Mouse (Mus musculus) 3134 (cell line): ENCODE measurements around the gene Habp2.
A peak's percentile ranks its signal among the peaks of the same experiment; 100 is the strongest.

Source experiments
- DNase-seq: peaks from one replicate; pipeline ENCODE4 v3.0.0-alpha.2; 2011; ENCODE audit warnings: low spot score; ENCODE audit not compliant: insufficient read length; ENCODE audit errors: extremely low read depth

The Habp2 gene

GRCm38 (mm10) chr19:56294654-56295399 lies 7.9 kb downstream of the Habp2 start:
- peak; percentile 47 for DNase-seq

- DNase-seq, result no peak
Measured at GRCm38 (mm10) chr19:56296668-56297067, 9.7 kb downstream of the Habp2 start.

GRCm38 (mm10) chr19:56297264-56297663 lies 10.3 kb downstream of the Habp2 start:
- no peak for DNase-seq

GRCm38 (mm10) chr19:56300835-56301234 lies 13.9 kb downstream of the Habp2 start:
- DNase-seq, result no peak

- DNase-seq, result no peak
Measured at GRCm38 (mm10) chr19:56316531-56316930, 29.6 kb downstream of the Habp2 start.

- DNase-seq, result no peak
Measured at GRCm38 (mm10) chr19:56319219-56319618, 32.3 kb downstream of the Habp2 start.

GRCm38 (mm10) chr19:56319629-56320028 lies 32.7 kb downstream of the Habp2 start:
- DNase-seq, result no peak

- no peak for DNase-seq
Measured at GRCm38 (mm10) chr19:56320186-56320860, 33.4 kb downstream of the Habp2 start.

GRCm38 (mm10) chr19:56321303-56321920 lies 34.5 kb downstream of the Habp2 start:
- no peak for DNase-seq

GRCm38 (mm10) chr19:56325676-56326075 lies 38.7 kb downstream of the Habp2 start:
- no peak for DNase-seq

- no peak for DNase-seq
Measured at GRCm38 (mm10) chr19:56326243-56326855, 39.4 kb downstream of the Habp2 start.

GRCm38 (mm10) chr19:56336321-56336720 lies 49.4 kb downstream of the Habp2 start:
- DNase-seq, result no peak

- DNase-seq, result no peak
Measured at GRCm38 (mm10) chr19:56336826-56337225, 49.9 kb downstream of the Habp2 start.

- DNase-seq, result peak; percentile 62
Measured at GRCm38 (mm10) chr19:56342006-56342405, 55.1 kb downstream of the Habp2 start.

GRCm38 (mm10) chr19:56343869-56344563 lies 57.1 kb downstream of the Habp2 start:
- peak; percentile 64 for DNase-seq

- no peak for DNase-seq
Measured at GRCm38 (mm10) chr19:56346016-56346415, 59.1 kb downstream of the Habp2 start.

- no peak for DNase-seq
Measured at GRCm38 (mm10) chr19:56346750-56347149, 59.8 kb downstream of the Habp2 start.

GRCm38 (mm10) chr19:56349295-56349694 lies 62.4 kb downstream of the Habp2 start:
- DNase-seq, result no peak

GRCm38 (mm10) chr19:56353689-56354088 lies 66.8 kb downstream of the Habp2 start:
- peak; percentile 85 for DNase-seq

GRCm38 (mm10) chr19:56355201-56355600 lies 68.3 kb downstream of the Habp2 start:
- DNase-seq, result no peak
